Mouse (Mus musculus) heart, adult 2 months (tissue): ENCODE measurements around the gene Lrrc43.

Experiments used
- CTCF ChIP-seq: fragments of 200-600 bp; IDR thresholded peaks from 2 replicates; pipeline ENCODE4 v1.8.1; 2022; ENCODE audit warnings: antibody characterized with exemption, mild to moderate bottlenecking, moderate library complexity
- POLR2A ChIP-seq: fragments of 200-500 bp; IDR thresholded peaks from 2 replicates; pipeline ENCODE4 v1.6.1; 2011; ENCODE audit warnings: mild to moderate bottlenecking, low read depth, low read length, control low read depth; ENCODE audit not compliant: insufficient read depth

DNA sequence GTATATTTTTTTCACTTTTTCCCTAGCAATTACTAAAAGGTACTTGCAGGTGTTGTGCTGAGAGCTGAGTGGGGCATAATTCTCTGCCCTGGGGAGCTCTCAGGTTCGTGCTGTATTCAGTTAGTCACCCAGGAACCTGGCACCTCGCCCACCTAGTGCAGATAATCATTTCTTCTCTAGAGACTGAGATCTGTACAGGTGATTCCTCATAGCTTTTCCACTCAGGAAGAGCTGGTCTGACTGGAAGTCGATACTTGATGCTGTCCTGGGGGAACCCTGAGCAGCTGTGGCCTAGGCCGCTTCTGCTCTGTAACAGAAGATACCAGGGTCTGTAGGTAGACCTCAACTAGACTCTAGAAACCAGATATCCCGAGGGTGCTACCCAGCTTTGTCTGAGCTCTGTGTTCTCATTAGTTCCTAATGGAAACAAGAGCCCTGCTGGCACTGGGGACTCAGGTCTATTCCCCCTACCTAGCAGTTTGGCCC, 44.2 kb upstream of the Lrrc43 start:
- no peak for TF ChIP-seq CTCF
- no peak for TF ChIP-seq POLR2A
